Mouse (Mus musculus): ENCODE measurements around the gene Edem2.

DNA sequence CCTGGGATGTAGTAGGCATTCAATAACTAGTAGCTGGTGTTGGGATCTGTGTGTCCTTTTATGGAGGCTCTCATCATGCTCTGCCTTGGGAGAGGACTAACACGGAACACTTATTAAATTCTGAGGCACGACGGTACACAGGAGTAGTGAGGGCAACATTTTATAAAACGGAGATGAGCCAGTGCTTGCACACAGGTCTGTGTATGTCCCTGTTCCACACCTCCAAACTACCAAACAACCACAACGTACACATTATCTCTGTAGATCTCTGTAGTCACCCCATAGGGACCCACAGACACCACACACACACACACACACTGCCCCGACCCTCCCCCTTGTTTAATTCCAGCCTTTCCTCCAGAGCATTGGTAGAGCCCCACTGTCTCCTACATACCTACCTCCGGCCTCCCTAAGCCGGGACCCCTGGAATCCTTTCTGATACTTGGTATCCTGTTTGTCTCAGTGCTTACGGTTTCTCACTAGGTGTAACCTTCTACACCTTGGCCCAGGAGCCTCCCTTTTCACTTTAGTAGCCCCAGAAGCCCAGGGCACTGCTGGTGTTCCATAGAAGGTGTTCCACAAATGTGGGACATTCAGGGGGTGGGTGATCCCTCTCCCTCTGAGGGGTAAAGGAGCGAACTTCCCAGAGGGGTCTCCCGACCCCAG lies 45.1 kb upstream of the Edem2 start:
- TF ChIP-seq CTCF (IDR thresholded peaks at IDR 0.05; ENCODE audit: low read depth, low read length) (no peak), POLR2A (IDR thresholded peaks at IDR 0.05; ENCODE audit: extremely low read depth, insufficient read depth, low read length) (no peak)

All from liver, adult 2 months (tissue).